9 mouse cellular contexts compared by ENCODE assay signal in the genomic region with DNA sequence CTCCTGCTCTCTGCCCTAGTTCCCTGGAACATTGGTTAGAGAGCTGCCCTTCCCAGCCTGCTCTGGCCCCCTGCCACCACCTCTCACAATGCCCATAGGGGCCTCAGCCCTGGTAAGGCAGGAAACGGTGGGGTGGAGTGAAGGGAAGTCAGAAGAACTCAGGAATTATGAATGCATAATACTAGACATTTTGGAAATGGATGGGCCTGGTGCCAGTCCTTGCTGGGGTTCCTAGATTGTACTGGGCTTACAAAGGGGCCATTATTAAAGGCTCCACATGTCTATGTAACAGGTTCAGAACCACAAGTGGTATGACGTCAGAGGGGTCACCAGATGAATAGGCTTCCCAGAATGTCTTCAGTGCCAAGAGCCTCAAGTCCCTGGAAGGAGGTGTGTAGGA. TPM values are rescaled to one million over a fixed set of nuclear protein-coding genes. Genes with fewer than 3 reads are reported as not detected.
DNase-seq lines count a peak whose midpoint lies in the region; ATAC-seq lines count a peak whose summit lies in the region.
"Had no signal": no experiment of that assay in that cellular context is flagged by ENCODE, and none has a peak within 500 bp of the region (broad histone marks: within the 10 kb centered on the region; RNA-seq: fewer than 3 reads in every experiment).

No protein-coding gene starts in this region.

- no peak overlapping the region for H3K9ac ChIP-seq in embryonic facial prominence, embryonic 14.5 days (ENCODE audit: low read depth, low read length)
- H3K9ac ChIP-seq in stomach, embryonic 14.5 days (replicated peaks; ENCODE audit: low read depth, low read length), result no peak overlapping the region
- H3K9ac ChIP-seq: liver, embryonic 14.5 days had no signal

- H3K36me3 ChIP-seq in embryonic facial prominence, embryonic 14.5 days (ENCODE audit: control insufficient read depth, insufficient read depth, low read length), result no peaks in the 10 kb centered on the region; the same call in 1 of the 2 replicates
- no peaks in the 10 kb centered on the region for H3K36me3 ChIP-seq in embryonic facial prominence, embryonic 10.5 days (replicated peaks)
- H3K36me3 ChIP-seq in stomach, embryonic 14.5 days (ENCODE audit: control insufficient read depth, insufficient read depth, low read length), result no peaks in the 10 kb centered on the region

- intact Hi-C loops in left cerebral cortex, postnatal 4 days (cut with DNase I), result no loop called here

- H3K4me1 ChIP-seq in embryonic facial prominence, embryonic 14.5 days (ENCODE audit: control insufficient read depth, insufficient read depth, low read length), result no peaks in the 10 kb centered on the region
- H3K4me1 ChIP-seq in embryonic facial prominence, embryonic 10.5 days, result no peaks in the 10 kb centered on the region
- no peaks in the 10 kb centered on the region for H3K4me1 ChIP-seq in stomach, embryonic 14.5 days (ENCODE audit: control insufficient read depth, insufficient read depth, low read length)

- H3K9me3 ChIP-seq in embryonic facial prominence, embryonic 14.5 days (ENCODE audit: control insufficient read depth, low read length), result no peaks in the 10 kb centered on the region
- no peaks in the 10 kb centered on the region for H3K9me3 ChIP-seq in embryonic facial prominence, embryonic 10.5 days
- H3K9me3 ChIP-seq in stomach, embryonic 14.5 days (ENCODE audit: control insufficient read depth, low read depth, low read length), result no peaks in the 10 kb centered on the region

- WGBS in embryonic facial prominence, embryonic 14.5 days, result 50% methylated on average over 2 of the region's 2 CpGs
- WGBS in embryonic facial prominence, embryonic 10.5 days, result 75% methylated on average over 2 of the region's 2 CpGs
- 58% methylated on average over 2 of the region's 2 CpGs for WGBS in stomach, embryonic 14.5 days

- H3K27ac ChIP-seq in embryonic facial prominence, embryonic 14.5 days (replicated peaks; ENCODE audit: low read depth, low read length), result no peak overlapping the region
- no peak overlapping the region for H3K27ac ChIP-seq in embryonic facial prominence, embryonic 10.5 days (replicated peaks)
- H3K27ac ChIP-seq in stomach, embryonic 14.5 days (ENCODE audit: low read length), result no peak overlapping the region
- H3K27ac ChIP-seq: liver, embryonic 14.5 days had no signal

- peak; percentile 63 for DNase-seq in embryonic facial prominence, embryonic 14.5 days (ENCODE audit: low spot score)
- no peak for DNase-seq in embryonic facial prominence, embryonic 10.5 days (ENCODE audit: low spot score)
- DNase-seq in left cerebral cortex, postnatal 4 days, result peak; percentile 29
- DNase-seq in left cerebral cortex, adult 18-20 months (ENCODE audit: low spot score in 2 of 2), result no peak
- peak; percentile 69 for DNase-seq in kidney, postnatal 10 days

- H3K4me2 ChIP-seq in embryonic facial prominence, embryonic 14.5 days (ENCODE audit: low read depth, low read length), result no peak overlapping the region
- H3K4me2 ChIP-seq in stomach, embryonic 14.5 days (replicated peaks; ENCODE audit: low read depth, low read length), result no peak overlapping the region

- ATAC-seq in embryonic facial prominence, embryonic 14.5 days (ENCODE audit: low read depth), result peak; percentile 53
- peak; percentile 25; the same call in 1 of the 2 replicates for ATAC-seq in stomach, embryonic 14.5 days (ENCODE audit: insufficient number of reproducible peaks, insufficient read depth, low FRiP score, low read depth)
- no peak for ATAC-seq in megakaryocyte progenitor cell, adult 5-6 weeks (replicated peaks; ENCODE audit: poor library complexity)
- no peak for ATAC-seq in monocyte, adult 5-6 weeks (replicated peaks; ENCODE audit: insufficient number of reproducible peaks, low FRiP score, low TSS enrichment, poor library complexity, severe bottlenecking)

- no peak overlapping the region for H3K4me3 ChIP-seq in embryonic facial prominence, embryonic 14.5 days (ENCODE audit: low read depth, low read length)
- no peak overlapping the region for H3K4me3 ChIP-seq in embryonic facial prominence, embryonic 10.5 days
- no peak overlapping the region for H3K4me3 ChIP-seq in stomach, embryonic 14.5 days (ENCODE audit: low read depth, low read length)

- H3K27me3 ChIP-seq in embryonic facial prominence, embryonic 14.5 days (replicated peaks; ENCODE audit: control insufficient read depth, insufficient read depth, low read length), result no peaks in the 10 kb centered on the region
- no peaks in the 10 kb centered on the region for H3K27me3 ChIP-seq in embryonic facial prominence, embryonic 10.5 days (replicated peaks; ENCODE audit: low read depth, poor library complexity, severe bottlenecking)
- H3K27me3 ChIP-seq in stomach, embryonic 14.5 days (ENCODE audit: control insufficient read depth, insufficient read depth, low read length), result no peaks in the 10 kb centered on the region

RNA-seq across cellular contexts. Expression of a gene that starts 11.5 kb away (rescaled TPM):
- 143 and 156 TPM in 2 replicates for polyA plus RNA-seq in embryonic facial prominence, embryonic 14.5 days (2014; fragmentation: Nextera tagmentation; extraction: Ambion mirVana)
- 13.1 and 19.3 TPM in 2 replicates for polyA plus RNA-seq in embryonic facial prominence, embryonic 10.5 days (2016; fragmentation: Nextera tagmentation; extraction: Ambion mirVana)
- total RNA-seq in left cerebral cortex, postnatal 4 days (2021), result 1 to 10 TPM; 9.2 TPM
- total RNA-seq in left cerebral cortex, adult 18-20 months (2021), result 1 to 10 TPM; 6.9 to 7.1 TPM
- 50.6 and 52.4 TPM in 2 replicates for polyA plus RNA-seq in stomach, embryonic 14.5 days (2014; fragmentation: Nextera tagmentation; extraction: Ambion mirVana)
- not detected in 2 replicates for total RNA-seq in megakaryocyte progenitor cell, adult 5-6 weeks (2015)
- total RNA-seq in megakaryocyte progenitor cell, adult 5-6 weeks (2017), result not detected in 2 replicates
- not detected in 3 replicates for total RNA-seq in monocyte, adult 5-6 weeks (2017)

Comparison
In these comparisons a context has a peak if more than half of its experiments do, and no peak if none do; other contexts are left out.
1. DNase-seq: peak in embryonic facial prominence, embryonic 14.5 days (single experiment), left cerebral cortex, postnatal 4 days (single experiment) and kidney, postnatal 10 days (single experiment); none in embryonic facial prominence, embryonic 10.5 days (single experiment) and left cerebral cortex, adult 18-20 months (0 of 2).
2. ATAC-seq: peak in embryonic facial prominence, embryonic 14.5 days (single experiment) and stomach, embryonic 14.5 days (single experiment); none in megakaryocyte progenitor cell, adult 5-6 weeks (single experiment) and monocyte, adult 5-6 weeks (single experiment).